Mouse (Mus musculus) kidney, adult 2 months (tissue): ENCODE measurements around the gene Vgll4. TPM values are rescaled to one million over a fixed set of nuclear protein-coding genes. Genes with fewer than 3 reads are reported as not detected.

Source experiments
- DNase-seq: peaks from one replicate; pipeline ENCODE4 v3.0.0; 2021
- H3K27ac ChIP-seq: fragments of 200-500 bp; 2 replicates; pipeline ENCODE4 v1.5.1; 2012; ENCODE audit warnings: low read depth, low read length, control low read depth, inconsistent platforms; ENCODE audit not compliant: insufficient read depth
- H3K27me3 ChIP-seq: fragments of 200-500 bp; replicated peaks from 2 replicates; pipeline ENCODE4 v1.6.1; 2012; ENCODE audit warnings: mild to moderate bottlenecking, moderate library complexity, low read length, inconsistent platforms; ENCODE audit not compliant: control insufficient read depth, insufficient read depth
- H3K36me3 ChIP-seq: fragments of 200-500 bp; 2 replicates; pipeline ENCODE4 v1.6.1; 2012; ENCODE audit warnings: mild to moderate bottlenecking, moderate library complexity, low read length, inconsistent platforms; ENCODE audit not compliant: control insufficient read depth, insufficient read depth
- H3K4me1 ChIP-seq: fragments of 200-500 bp; 2 replicates; pipeline ENCODE4 v1.6.1; 2011; ENCODE audit warnings: low read length; ENCODE audit not compliant: control insufficient read depth, insufficient read depth
- H3K4me3 ChIP-seq: fragments of 200-500 bp; 2 replicates; pipeline ENCODE4 v1.5.1; 2011; ENCODE audit warnings: mild to moderate bottlenecking, low read depth, low read length, control low read depth; ENCODE audit not compliant: insufficient read depth
- CTCF ChIP-seq: fragments of 200-500 bp; conservative IDR thresholded peaks from 2 replicates; pipeline ENCODE4 v1.5.1; 2011; ENCODE audit warnings: low read depth, mild to moderate bottlenecking, control low read depth, low read length, moderate library complexity, mixed read lengths; ENCODE audit not compliant: insufficient read depth, insufficient read length
- POLR2A ChIP-seq: fragments of 200-500 bp; IDR thresholded peaks from one replicate; pipeline ENCODE4 v1.6.1; 2011; ENCODE audit warnings: low read depth, low read length, control low read depth
- WGBS: fragments of 180-500 bp; shearing (Covaris S2); methylation state at CpG from one replicate; pipeline ENCODE4 v1.1.7; 2018; 5-methylcytosine and 5-hydroxymethylcytosine counted together
- polyA plus RNA-seq: library from polyadenylated mRNA; depleted of rRNA; stranded (reverse); fragments of >200 nt; gene quantifications from 2 replicates; pipeline ENCODE4 v1.2.3, GENCODE M21; 2012

The Vgll4 gene
- polyA plus RNA-seq, 1 experiment = 60.5 TPM

- DNase-seq = peak; percentile 60
- H3K36me3 ChIP-seq = no peaks in the 10 kb centered on the region
- no peaks in the 10 kb centered on the region for H3K27me3 ChIP-seq
- no peak for TF ChIP-seq CTCF
- TF ChIP-seq POLR2A = no peak
- WGBS = 73% methylated on average over 7 of the region's 7 CpGs
- H3K27ac ChIP-seq = no peak overlapping the region
- H3K4me3 ChIP-seq = no peak overlapping the region
- H3K4me1 ChIP-seq = peaks cover 19% of the 10 kb centered on the region
These were observed 129.8 kb downstream of the Vgll4 start for GRCm38 (mm10) chr6:114840012-114840411.

GRCm38 (mm10) chr6:114838872-114839271 is 130.9 kb downstream of the Vgll4 start:
- Histone ChIP-seq H3K27me3 (no peaks in the 10 kb centered on the region), H3K27ac (no peak overlapping the region), H3K4me3 (no peak overlapping the region), H3K36me3 (no peaks in the 10 kb centered on the region), H3K4me1 (peaks cover 25% of the 10 kb centered on the region)
- 67% methylated on average over 4 of the region's 4 CpGs for WGBS
- no peak for DNase-seq
- TF ChIP-seq POLR2A (no peak), CTCF (no peak)

DNA sequence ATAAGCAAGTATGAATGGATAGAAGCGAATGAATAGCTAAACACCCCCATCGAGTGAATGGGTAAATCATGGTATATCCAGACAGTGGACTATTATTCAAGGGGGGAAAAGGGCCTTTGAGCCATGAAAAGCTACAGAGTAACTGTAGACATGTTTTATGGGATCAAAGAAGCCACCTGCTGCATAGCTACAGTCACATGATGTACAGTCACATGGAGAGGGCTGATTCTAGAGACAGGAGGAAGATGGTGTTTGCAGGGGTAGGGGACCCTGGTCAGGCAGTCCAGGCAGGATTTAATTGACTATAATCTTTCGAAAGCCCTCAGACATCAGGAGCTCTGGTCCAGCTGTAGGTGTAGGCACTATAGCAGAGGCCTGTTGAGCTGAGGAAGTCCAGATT is 133.4 kb downstream of the Vgll4 start:
- no peak for TF ChIP-seq CTCF
- TF ChIP-seq POLR2A = no peak
- H3K27me3 ChIP-seq = no peaks in the 10 kb centered on the region
- DNase-seq = no peak
- WGBS = 85% methylated on average over 3 of the region's 3 CpGs
- H3K4me3 ChIP-seq = no peak overlapping the region
- H3K27ac ChIP-seq = no peak overlapping the region
- peaks cover 29% of the 10 kb centered on the region for H3K4me1 ChIP-seq
- no peaks in the 10 kb centered on the region for H3K36me3 ChIP-seq

DNA sequence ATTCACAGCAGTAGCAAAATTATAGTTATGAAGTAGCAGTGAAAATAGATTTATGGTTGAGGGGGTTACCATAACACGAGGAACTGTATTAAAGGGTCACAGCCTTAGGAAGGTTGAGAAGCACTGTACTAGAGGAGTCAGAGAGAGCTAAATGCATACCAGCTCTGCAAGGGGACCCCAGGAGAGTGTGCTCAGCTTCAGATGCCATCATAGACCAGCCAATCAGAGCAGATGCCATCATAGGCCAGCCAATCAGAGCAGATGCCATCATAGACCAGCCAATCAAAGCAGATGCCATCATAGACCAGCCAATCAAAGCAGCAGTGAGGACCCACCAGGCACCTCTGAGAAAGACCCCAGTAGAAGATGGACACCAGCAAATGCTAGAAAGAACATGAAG is 134.0 kb downstream of the Vgll4 start:
- Histone ChIP-seq H3K4me1 (peaks cover 24% of the 10 kb centered on the region), H3K27ac (no peak overlapping the region)
- WGBS = 81% methylated on average over 1 of the region's 1 CpGs

GRCm38 (mm10) chr6:114835344-114835743 is 134.4 kb downstream of the Vgll4 start:
- no peak for DNase-seq
- WGBS = 79% methylated on average over 7 of the region's 7 CpGs
- TF ChIP-seq POLR2A = no peak
- TF ChIP-seq CTCF = no peak
- Histone ChIP-seq H3K36me3 (no peaks in the 10 kb centered on the region), H3K27me3 (no peaks in the 10 kb centered on the region), H3K4me3 (no peak overlapping the region), H3K27ac (no peak overlapping the region), H3K4me1 (peaks cover 24% of the 10 kb centered on the region)

More for the DNA sequence above, 134.0 kb downstream of the Vgll4 start:
- H3K36me3 ChIP-seq = no peaks in the 10 kb centered on the region
- DNase-seq = no peak
- H3K4me3 ChIP-seq = no peak overlapping the region
- H3K27me3 ChIP-seq = no peaks in the 10 kb centered on the region
- TF ChIP-seq CTCF (no peak), POLR2A (no peak)

DNA sequence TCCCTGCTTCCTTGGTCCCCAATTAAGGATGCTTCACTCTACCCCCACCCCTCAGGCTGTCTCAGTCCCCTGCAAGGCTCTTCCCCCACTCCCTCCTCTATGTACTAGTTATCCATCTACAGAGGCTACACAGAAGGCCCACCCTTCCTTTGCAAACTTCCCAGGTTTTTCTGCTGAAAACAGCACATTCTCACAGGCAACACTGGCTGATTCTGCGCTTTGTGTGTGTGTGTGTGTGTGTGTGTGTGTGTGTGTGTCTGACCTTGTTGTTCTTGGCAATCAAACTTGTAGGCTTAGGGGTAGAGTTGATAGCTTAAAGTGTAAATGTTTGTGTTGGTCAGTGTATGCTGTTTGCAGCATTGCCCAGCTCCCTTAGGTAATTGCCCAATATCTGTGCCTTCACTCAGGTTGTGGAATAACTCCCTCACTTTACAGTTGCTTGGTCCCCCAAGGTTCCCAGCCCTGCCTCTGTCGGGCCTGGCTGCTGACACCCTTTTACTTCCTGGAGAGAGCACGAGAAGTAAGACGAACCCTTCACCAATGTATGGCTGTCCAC is 135.9 kb downstream of the Vgll4 start:
- TF ChIP-seq POLR2A = no peak
- no peak for TF ChIP-seq CTCF
- H3K27ac ChIP-seq = peak overlapping the region; percentile 48; the same call in 1 of the 2 replicates
- DNase-seq = peak; percentile 81
- H3K27me3 ChIP-seq = no peaks in the 10 kb centered on the region
- WGBS = 35% methylated on average over 4 of the region's 4 CpGs
- H3K4me1 ChIP-seq = peaks cover 14% of the 10 kb centered on the region
- H3K36me3 ChIP-seq = no peaks in the 10 kb centered on the region
- H3K4me3 ChIP-seq = no peak overlapping the region

DNA sequence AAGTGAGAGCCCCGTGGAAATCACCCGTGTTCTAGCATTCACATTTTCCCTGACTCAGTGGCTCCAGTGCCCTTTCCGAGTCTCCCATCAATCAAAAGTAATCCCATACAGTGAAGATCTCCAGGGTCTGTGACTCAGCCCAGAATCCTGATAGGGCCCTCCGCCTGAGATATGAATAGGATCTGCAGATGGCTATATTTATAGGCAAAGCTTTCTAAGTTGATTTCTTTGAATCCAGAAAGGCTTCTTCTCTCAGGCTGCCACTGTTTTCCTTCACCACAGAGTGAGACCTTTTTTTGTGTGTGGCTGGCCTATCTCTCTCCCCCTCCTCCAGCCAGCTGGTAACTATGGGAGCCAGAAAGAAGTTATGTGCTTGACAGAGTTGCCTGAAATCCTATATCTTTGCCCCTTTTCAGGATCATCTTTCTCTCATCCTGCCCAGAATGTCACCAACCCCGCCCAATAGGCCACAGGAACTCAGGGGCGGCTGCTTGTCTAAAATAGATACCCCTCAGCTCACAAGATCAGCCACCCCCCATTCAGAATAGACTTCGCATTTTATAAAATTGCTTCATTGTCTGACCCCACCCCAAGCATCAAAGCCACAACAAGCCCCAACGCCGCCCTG is 136.6 kb downstream of the Vgll4 start:
- DNase-seq = no peak
- TF ChIP-seq POLR2A = no peak
- no peak for TF ChIP-seq CTCF
- Histone ChIP-seq H3K4me1 (peaks cover 13% of the 10 kb centered on the region; the same call in 1 of the 2 replicates), H3K27ac (no peak overlapping the region), H3K36me3 (no peaks in the 10 kb centered on the region), H3K27me3 (no peaks in the 10 kb centered on the region), H3K4me3 (no peak overlapping the region)
- WGBS = 77% methylated on average over 9 of the region's 9 CpGs
